Mouse (Mus musculus): Measurements from ENCODE around the gene Tle6.

Gene Tle6

GRCm38 (mm10) chr10:81569507-81570237, 31.2 kb downstream of the Tle6 start:
- in situ Hi-C loops (cut with MboI; ENCODE audit: unreplicated experiment in 2 of 2), result loop anchor here in 1 of 2 experiments (10.0 kb wide), 1 partner anchor 595 kb away; no protein-coding TSS in a partner anchor

- in situ Hi-C loops (cut with MboI; ENCODE audit: unreplicated experiment in 2 of 2), result loop anchor here in 1 of 2 experiments (10.0 kb wide), 1 partner anchor 596 kb away; no protein-coding TSS in a partner anchor
Measured at GRCm38 (mm10) chr10:81568381-81569191, 32.3 kb downstream of the Tle6 start.

- in situ Hi-C loops (cut with MboI; ENCODE audit: unreplicated experiment in 2 of 2), result loop anchor here in 1 of 2 experiments (10.0 kb wide), 1 partner anchor 599 kb away; no protein-coding TSS in a partner anchor
Measured at GRCm38 (mm10) chr10:81565257-81566228, 35.3 kb downstream of the Tle6 start.

DNA sequence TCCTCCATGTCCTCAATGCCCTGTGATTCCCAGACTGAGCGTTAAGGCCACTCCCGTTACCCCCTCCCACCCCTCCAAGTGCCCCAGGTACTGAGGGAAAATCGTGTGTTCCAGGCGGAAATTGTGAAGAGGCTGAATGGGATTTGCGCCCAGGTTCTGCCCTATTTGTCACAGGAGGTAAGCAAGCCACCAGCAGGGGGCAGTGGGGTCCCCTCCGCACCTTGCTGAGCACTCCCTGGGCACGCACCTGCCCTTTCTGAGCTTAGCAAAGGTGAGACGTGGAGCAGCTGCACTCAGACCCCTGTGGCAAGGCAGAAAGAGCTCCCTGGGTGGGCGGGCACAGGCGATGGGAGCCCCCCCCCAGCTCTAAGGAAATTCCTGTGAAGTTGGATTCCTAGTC, 36.1 kb downstream of the Tle6 start:
- in situ Hi-C loops (cut with MboI; ENCODE audit: unreplicated experiment in 2 of 2), result loop anchor here (5.0 to 10.0 kb wide), 2 partner anchors 38 to 600 kb away; partner anchors contain the start of gene Tle6 (in 2 of the 2)

- in situ Hi-C loops (cut with MboI; ENCODE audit: unreplicated experiment in 2 of 2), result loop anchor here (5.0 to 10.0 kb wide), 2 partner anchors 38 to 601 kb away; partner anchors contain the start of gene Tle6 (in 2 of the 2)
Measured at GRCm38 (mm10) chr10:81564216-81564615, 36.7 kb downstream of the Tle6 start.

GRCm38 (mm10) chr10:81563481-81563880, 37.4 kb downstream of the Tle6 start:
- in situ Hi-C loops (cut with MboI; ENCODE audit: unreplicated experiment in 2 of 2), result loop anchor here (5.0 to 10.0 kb wide), 2 partner anchors 39 to 601 kb away; partner anchors contain the start of gene Tle6 (in 2 of the 2)

GRCm38 (mm10) chr10:81562411-81562810, 38.5 kb downstream of the Tle6 start:
- in situ Hi-C loops (cut with MboI; ENCODE audit: unreplicated experiment in 2 of 2), result loop anchor here (5.0 to 10.0 kb wide), 2 partner anchors 40 to 602 kb away; partner anchors contain the start of gene Tle6 (in 2 of the 2)

GRCm38 (mm10) chr10:81560719-81561459, 40.0 kb downstream of the Tle6 start:
- in situ Hi-C loops (cut with MboI; ENCODE audit: unreplicated experiment in 2 of 2), result loop anchor here (5.0 to 10.0 kb wide), 2 partner anchors 41 to 604 kb away; partner anchors contain the start of gene Tle6 (in 2 of the 2)

DNA sequence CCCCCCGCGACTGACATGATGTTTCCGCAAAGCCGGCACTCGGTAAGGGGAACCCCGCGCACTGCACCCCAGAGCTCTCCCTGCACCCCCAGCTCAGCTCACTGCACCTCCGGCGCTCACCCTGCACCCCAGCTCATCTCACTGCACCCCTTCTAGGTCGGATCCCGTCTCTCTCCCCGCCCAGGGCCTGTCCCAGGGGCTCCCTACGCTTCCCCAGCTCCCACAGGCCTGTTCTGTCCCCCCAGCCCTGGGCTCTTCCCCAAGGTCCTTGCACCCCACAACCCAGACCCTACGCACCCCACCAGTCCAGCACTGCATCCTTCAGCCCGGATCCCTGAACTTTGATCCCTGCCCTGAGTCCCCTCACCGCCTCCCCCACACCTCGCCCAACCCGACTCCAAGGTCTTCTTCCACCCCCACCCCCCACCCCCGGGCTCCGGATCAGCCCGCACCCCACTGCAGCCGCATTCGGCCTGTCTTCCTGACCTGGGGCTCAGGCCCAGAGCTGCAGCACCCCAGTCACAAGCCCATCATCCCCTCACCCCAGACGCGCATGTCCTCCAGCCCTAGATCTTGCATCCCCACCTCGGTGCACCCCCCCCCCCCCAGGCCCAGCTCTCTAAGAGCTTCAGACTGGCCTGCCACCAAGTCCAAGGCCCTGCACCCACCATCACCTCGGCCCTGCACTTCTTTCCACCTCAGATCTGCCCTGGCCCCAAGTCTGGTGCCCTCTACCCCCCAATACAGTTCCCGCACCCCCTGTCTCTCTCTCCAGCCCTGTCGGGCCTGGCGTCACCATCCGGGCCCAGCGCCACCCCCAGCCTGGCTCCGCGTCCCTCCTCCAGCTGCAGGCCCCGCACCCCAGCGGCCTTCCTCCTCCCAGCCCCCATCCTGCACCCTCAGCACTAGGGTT, 41.0 kb downstream of the Tle6 start:
- in situ Hi-C loops (cut with MboI; ENCODE audit: unreplicated experiment in 2 of 2), result loop anchor here (5.0 to 10.0 kb wide), 3 partner anchors 42 to 605 kb away; partner anchors contain the start of gene Tle6 (in 2 of the 2)

GRCm38 (mm10) chr10:81559163-81559626, 41.7 kb downstream of the Tle6 start, which contains the start of gene Aes:
TSS of gene Aes (plus strand) at chr10:81559488.
- in situ Hi-C loops (cut with MboI; ENCODE audit: unreplicated experiment in 2 of 2), result loop anchor here in 1 of 2 experiments (10.0 kb wide), 1 partner anchor 364 kb away; no protein-coding TSS in a partner anchor

GRCm38 (mm10) chr10:81557491-81557890, 43.4 kb downstream of the Tle6 start:
- in situ Hi-C loops (cut with MboI; ENCODE audit: unreplicated experiment in 2 of 2), result loop anchor here in 1 of 2 experiments (10.0 kb wide), 1 partner anchor 363 kb away; no protein-coding TSS in a partner anchor

GRCm38 (mm10) chr10:81556282-81556681, 44.6 kb downstream of the Tle6 start:
- in situ Hi-C loops (cut with MboI; ENCODE audit: unreplicated experiment in 2 of 2), result loop anchor here in 1 of 2 experiments (10.0 kb wide), 1 partner anchor 361 kb away; no protein-coding TSS in a partner anchor

DNA sequence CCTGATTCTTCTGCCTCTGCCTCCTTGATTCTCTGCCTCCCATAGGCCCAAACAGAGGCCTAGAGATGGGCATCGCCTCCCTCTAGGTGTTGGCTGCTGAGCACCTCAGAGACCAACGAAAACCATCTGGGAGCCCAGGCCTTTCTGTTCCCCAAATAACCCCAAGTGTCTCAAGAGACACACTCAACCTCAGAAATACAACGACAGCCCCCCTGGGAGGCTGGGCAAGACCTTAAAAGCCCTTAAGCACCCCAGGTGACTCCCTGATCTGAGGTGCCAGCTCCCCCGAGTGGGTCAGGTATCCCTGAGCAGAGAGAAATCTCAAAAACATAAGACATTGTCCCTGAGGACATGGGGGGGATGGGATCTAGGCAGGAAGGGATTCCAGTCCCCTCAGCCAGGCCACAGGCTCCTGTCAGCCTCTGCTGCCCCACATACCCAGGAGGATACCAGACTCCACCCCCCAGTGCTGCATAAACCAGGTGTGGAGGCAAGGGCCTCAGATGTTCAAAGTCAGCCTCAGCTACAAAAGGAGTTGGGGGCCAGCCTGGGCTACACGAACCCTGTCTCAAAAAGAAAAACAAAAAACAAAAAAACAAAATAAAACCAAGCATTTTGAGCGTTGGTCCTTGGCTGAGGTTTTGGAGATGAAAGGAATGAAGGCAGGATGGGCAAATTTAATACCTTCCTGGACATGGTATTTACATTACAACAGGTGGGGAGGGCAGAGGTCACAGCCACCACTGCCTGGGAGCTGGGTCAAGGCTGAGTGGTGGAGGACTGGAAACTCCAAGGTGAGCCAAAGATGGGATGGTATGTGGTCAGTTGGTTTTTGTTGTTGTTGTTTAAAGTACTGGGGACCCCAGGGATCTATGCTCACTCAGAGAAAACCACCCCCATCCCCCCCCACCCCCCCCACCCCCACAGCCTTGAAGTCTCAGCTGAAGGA, 46.8 kb downstream of the Tle6 start:
- in situ Hi-C loops (cut with MboI; ENCODE audit: unreplicated experiment in 2 of 2), result loop anchor here in 1 of 2 experiments (5.0 to 10.0 kb wide), 2 partner anchors 359 to 613 kb away; no protein-coding TSS in a partner anchor

DNA sequence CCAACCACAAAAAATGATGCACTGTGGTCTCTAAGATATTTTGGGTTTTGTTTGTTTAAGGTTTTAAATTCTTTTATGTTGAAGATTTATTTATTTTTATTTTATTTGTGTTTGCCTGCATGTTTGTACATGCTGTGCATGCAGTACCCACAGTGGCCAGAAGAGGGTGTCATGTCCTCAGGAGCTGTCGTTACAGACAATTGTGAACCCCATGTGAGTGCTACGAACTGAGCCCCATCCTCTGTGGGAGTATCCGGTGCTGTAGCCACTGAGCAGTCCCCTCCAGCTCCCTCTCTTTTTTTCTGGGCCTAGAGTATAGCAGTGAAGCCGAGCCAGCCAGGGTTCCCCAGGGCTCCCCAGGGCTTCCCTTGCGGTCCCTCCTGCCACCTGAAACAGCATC, 47.6 kb downstream of the Tle6 start:
- in situ Hi-C loops (cut with MboI; ENCODE audit: unreplicated experiment in 2 of 2), result loop anchor here in 1 of 2 experiments (5.0 to 10.0 kb wide), 2 partner anchors 358 to 614 kb away; no protein-coding TSS in a partner anchor

DNA sequence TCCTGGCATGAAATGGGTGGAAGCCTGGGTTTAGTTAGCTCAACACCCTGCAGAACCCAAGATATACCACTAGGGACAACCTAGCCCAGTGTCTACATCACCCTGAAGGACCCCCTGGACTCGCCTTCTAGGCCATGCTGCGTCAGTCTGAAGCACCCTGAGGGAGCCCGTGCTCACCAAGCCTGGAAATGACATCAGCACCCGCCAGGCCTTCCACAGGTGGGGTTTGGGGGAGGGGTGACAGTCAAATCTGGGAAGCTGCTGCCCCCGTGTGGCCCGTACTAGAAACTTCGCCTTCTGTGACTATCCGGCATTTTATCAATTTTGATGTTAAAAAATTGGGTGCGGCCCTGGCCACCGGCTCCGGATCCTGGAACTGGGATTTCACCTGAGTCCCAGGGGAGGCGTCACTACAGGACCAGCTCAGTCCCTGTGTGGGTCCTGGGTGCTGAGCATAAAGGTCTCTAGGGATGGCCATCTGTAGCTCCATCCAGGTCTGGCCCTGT, 49.2 kb downstream of the Tle6 start:
- in situ Hi-C loops (cut with MboI; ENCODE audit: unreplicated experiment in 2 of 2), result loop anchor here in 1 of 2 experiments (5.0 to 10.0 kb wide), 2 partner anchors 357 to 616 kb away; no protein-coding TSS in a partner anchor

DNA sequence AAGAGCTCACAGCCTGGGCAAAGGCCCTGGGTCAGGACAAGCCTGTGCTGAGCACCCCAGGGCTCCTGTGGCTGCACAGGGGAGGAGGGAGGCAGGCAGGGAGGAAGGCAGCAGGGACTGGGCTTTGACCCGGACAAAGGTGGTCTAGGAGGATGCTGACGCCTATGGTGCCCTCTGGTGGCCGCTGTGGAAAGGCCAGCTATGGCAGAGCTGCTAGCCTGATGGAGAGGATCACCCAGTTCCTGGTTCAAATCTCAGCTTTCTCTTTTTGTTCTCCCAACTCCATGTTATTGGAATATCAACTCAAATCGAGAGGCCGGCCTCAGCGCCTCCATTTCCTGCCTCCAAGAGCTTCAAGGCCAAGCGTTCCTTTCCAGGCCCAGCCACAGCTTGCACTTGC, 50.6 kb downstream of the Tle6 start:
- in situ Hi-C loops (cut with MboI; ENCODE audit: unreplicated experiment in 2 of 2), result loop anchor here in 1 of 2 experiments (5.0 to 10.0 kb wide), 2 partner anchors 355 to 617 kb away; no protein-coding TSS in a partner anchor

Data from v-Abl transformed pro-B cells (cell line).